Mouse (Mus musculus) E14TG2a.4 (cell line): ENCODE results near the gene Ehd2.

ENCODE experiments used
- CTCF ChIP-seq: conservative IDR thresholded peaks from 2 replicates; pipeline ENCODE4 v1.5.1; 2014; ENCODE audit warnings: low read length
- POU5F1 ChIP-seq: IDR thresholded peaks from 2 replicates; pipeline ENCODE4 v1.6.1; 2014; ENCODE audit warnings: low read length, borderline replicate concordance

DNA sequence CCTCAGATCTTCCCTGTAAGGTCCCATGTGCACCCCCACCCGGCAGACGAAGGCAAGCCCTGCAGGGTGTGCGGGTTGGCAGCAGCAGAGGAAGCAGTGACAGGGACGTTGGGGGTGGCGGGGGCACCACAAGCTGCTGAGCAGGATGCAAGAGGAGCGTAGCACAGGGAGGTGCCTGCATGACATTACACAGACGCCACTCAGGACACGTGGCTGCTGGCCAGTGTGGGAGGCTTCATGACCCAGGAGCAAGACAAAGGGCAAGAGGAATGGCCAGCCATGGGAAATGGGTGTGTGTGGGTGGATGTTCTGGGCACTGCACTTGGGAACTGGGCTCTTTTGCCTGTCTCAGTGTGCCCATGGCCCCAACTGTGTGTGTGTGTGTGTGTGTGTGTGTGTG, 12.9 kb upstream of the Ehd2 start:
- TF ChIP-seq CTCF (no peak), POU5F1 (no peak)
